Comparison of ENCODE assay signal across 1 mouse cellular context in the genomic region with DNA sequence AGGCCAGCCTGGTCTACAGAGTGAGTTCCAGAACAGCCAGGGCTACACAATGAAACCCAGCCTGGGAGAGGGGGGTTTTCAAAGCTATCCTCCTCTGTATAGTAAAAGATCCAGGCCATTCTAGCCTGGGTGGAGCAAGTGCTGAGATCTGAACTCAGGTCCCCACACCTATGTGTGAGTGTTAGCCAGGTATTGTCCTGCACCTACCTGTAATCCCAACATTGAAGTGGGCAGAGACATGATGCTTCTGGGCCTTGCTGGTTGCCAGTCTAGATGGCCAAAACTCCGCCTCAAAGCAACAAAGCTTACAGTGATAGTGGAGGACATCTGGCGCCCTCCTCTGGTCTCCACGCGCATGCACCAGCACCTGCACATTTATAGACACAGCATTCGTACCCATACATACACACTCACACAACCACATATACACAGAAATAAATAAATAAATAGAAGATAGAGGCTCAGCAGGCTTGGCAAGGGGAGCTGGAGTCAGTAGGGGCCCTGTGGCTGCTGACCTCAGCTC.
TF ChIP-seq lines count a peak whose summit lies in the region.

No protein-coding gene starts in this region.

TF ChIP-seq in CH12.LX, 34 proteins besides CTCF, POLR2A, EP300 and RAD21 (continued from another document):
- TF ChIP-seq SMC3 (IDR thresholded peaks at IDR 0.05; ENCODE audit: low read depth, low read length) (peak; percentile 76), MYC (IDR thresholded peaks at IDR 0.05; ENCODE audit: low read depth, low read length) (0 out of 2 replicates have a peak, but pooled peaks have one; percentile 33), USF1 (IDR thresholded peaks at IDR 0.05; ENCODE audit: low read depth, low read length) (no peak)
